Mouse (Mus musculus): Measurements from ENCODE around the gene Gm43517. TPM values are rescaled to one million over a fixed set of nuclear protein-coding genes. Genes with fewer than 3 reads are reported as not detected.

The Gm43517 gene
- polyA plus RNA-seq, 1 experiment from 2014 or later, result not detected

DNA sequence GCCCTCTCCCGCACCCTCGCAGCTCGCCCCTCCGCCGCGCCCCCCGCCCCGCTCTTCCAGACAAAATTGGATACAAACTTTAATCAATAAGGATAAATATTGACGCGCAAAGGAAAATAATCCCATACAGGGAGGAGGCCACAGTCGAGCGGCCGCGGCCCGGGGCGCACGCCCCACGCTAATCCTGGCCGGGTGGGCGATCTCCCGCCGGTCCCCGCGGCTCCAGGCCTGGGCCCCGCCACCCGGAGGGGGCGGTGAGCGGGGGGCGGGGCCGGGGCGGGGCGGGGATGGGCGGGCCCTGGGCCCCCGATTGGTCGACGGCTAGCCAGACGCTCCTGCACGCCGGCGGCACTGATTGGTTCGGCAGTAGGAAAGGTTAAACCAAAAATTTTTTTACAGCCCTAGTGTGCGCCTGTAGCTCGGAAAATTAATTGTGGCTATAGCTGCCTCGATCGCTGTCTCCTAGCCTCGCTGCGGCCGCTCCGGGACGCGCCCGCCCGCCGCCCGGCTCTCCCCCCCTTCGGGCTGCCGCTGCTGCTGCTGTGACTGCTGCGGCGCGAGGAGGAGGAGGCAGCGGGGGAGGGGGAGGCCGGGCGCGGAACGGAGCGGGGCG lies 1.3 kb upstream of the Gm43517 start:
- Histone ChIP-seq H3K27ac (ENCODE audit: low read depth) (no peak overlapping the region), H3K27me3 (replicated peaks; ENCODE audit: control insufficient read depth, insufficient read depth, low read length) (peaks cover 90% of the 10 kb centered on the region), H3K36me3 (ENCODE audit: control insufficient read depth, insufficient read depth, low read length) (no peaks in the 10 kb centered on the region), H3K4me2 (ENCODE audit: low read length) (peak overlapping the region; percentile 46), H3K9ac (ENCODE audit: low read length) (no peak overlapping the region), H3K4me1 (replicated peaks; ENCODE audit: control insufficient read depth, insufficient read depth, low read length) (no peaks in the 10 kb centered on the region; the same call in 1 of the 2 replicates), H3K4me3 (ENCODE audit: low read depth, low read length) (peak overlapping the region; percentile 30), H3K9me3 (ENCODE audit: control insufficient read depth, low read length) (no peaks in the 10 kb centered on the region)
- ATAC-seq (replicated peaks; ENCODE audit: low FRiP score, low TSS enrichment, low read depth) (peak; percentile 70), DNase-seq (ENCODE audit: low spot score) (peak; percentile 63)
- under 1% methylated on average over 45 of the region's 67 CpGs for WGBS

DNA sequence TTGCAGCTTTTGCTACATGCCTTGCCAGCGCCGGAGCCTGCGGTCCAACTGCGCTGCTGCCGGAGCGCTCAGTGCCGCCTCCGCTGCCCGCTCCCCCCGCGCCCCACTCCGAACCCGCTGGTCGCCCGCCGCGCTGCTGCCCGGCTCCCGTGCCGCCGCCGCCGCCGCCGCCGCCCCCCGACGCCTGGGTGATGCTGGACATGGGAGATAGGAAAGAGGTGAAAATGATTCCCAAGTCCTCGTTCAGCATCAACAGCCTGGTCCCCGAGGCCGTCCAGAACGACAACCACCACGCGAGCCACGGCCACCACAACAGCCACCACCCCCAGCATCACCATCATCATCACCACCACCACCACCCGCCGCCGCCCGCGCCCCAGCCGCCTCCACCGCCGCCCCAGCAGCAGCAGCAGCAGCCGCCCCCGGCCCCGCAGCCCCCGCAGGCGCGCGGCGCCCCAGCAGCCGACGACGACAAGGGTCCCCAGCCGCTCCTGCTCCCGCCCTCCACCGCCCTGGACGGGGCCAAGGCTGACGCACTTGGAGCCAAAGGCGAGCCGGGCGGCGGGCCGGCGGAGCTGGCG lies 589 bp upstream of the Gm43517 start:
- Histone ChIP-seq H3K4me3 (ENCODE audit: low read depth, low read length) (no peak overlapping the region; the same call in 1 of the 2 replicates), H3K9ac (ENCODE audit: low read length) (no peak overlapping the region), H3K4me2 (ENCODE audit: low read length) (peak overlapping the region; percentile 46; the same call in 1 of the 2 replicates), H3K4me1 (replicated peaks; ENCODE audit: control insufficient read depth, insufficient read depth, low read length) (no peaks in the 10 kb centered on the region; the same call in 1 of the 2 replicates), H3K36me3 (ENCODE audit: control insufficient read depth, insufficient read depth, low read length) (no peaks in the 10 kb centered on the region), H3K27me3 (replicated peaks; ENCODE audit: control insufficient read depth, insufficient read depth, low read length) (peaks cover 89% of the 10 kb centered on the region), H3K27ac (ENCODE audit: low read depth) (no peak overlapping the region), H3K9me3 (ENCODE audit: control insufficient read depth, low read length) (no peaks in the 10 kb centered on the region)
- WGBS, result 1% methylated on average over 61 of the region's 66 CpGs
- peak; percentile 58 for DNase-seq (ENCODE audit: low spot score)
- ATAC-seq (replicated peaks; ENCODE audit: low FRiP score, low TSS enrichment, low read depth), result no peak

DNA sequence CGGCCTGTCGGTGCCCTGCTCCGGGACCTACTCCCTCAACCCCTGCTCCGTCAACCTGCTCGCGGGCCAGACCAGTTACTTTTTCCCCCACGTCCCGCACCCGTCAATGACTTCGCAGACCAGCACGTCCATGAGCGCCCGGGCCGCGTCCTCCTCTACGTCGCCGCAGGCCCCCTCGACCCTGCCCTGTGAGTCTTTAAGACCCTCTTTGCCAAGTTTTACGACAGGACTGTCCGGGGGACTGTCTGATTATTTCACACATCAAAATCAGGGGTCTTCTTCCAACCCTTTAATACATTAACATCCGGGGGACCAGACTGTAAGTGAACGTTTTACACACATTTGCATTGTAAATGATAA lies 637 bp downstream of the Gm43517 start:
- H3K9ac ChIP-seq (ENCODE audit: low read length), result no peak overlapping the region
- ATAC-seq (replicated peaks; ENCODE audit: low FRiP score, low TSS enrichment, low read depth) (0 out of 2 replicates have a peak, but pooled peaks have one; percentile 3), DNase-seq (ENCODE audit: low spot score) (no peak)
- H3K4me3 ChIP-seq (ENCODE audit: low read depth, low read length), result no peak overlapping the region
- no peak overlapping the region for H3K4me2 ChIP-seq (ENCODE audit: low read length)
- H3K36me3 ChIP-seq (ENCODE audit: control insufficient read depth, insufficient read depth, low read length), result no peaks in the 10 kb centered on the region
- no peaks in the 10 kb centered on the region for H3K9me3 ChIP-seq (ENCODE audit: control insufficient read depth, low read length)
- H3K27ac ChIP-seq (ENCODE audit: low read depth), result no peak overlapping the region
- H3K27me3 ChIP-seq (replicated peaks; ENCODE audit: control insufficient read depth, insufficient read depth, low read length), result peaks cover 89% of the 10 kb centered on the region
- 2% methylated on average over 23 of the region's 23 CpGs for WGBS
- no peaks in the 10 kb centered on the region; the same call in 1 of the 2 replicates for H3K4me1 ChIP-seq (replicated peaks; ENCODE audit: control insufficient read depth, insufficient read depth, low read length)

DNA sequence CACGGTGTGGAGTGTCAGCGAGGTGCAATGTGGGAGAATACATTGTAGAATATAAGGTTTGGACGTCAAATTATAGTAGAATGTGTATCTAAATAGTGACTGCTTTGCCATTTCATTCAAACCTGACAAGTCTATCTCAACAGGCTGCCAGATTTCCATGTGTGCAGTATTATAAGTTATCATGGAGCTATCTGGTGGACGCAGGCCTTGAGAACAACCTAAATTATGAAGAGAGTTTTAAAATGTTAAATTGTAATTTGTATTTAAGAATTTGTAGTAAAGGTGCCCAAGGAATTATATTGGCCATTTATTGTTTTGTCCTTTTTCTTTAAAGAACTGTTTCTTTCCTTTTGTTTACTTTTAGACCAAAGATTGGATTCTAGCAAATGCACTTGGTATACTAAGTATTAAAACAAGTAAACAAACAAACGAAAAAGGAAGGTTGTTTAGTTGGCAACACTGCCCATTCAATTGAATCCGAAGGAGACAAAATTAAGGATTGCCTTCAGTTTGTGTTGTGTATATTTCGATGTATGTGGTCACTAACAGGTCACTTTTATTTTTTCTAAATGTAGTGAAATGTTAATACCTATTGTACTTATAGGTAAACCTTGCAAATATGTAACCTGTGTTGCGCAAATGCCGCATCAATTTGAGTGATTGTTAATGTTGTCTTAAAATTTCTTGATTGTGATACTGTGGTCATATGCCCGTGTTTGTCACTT lies 1.3 kb downstream of the Gm43517 start:
- no peak for ATAC-seq (replicated peaks; ENCODE audit: low FRiP score, low TSS enrichment, low read depth)

DNA sequence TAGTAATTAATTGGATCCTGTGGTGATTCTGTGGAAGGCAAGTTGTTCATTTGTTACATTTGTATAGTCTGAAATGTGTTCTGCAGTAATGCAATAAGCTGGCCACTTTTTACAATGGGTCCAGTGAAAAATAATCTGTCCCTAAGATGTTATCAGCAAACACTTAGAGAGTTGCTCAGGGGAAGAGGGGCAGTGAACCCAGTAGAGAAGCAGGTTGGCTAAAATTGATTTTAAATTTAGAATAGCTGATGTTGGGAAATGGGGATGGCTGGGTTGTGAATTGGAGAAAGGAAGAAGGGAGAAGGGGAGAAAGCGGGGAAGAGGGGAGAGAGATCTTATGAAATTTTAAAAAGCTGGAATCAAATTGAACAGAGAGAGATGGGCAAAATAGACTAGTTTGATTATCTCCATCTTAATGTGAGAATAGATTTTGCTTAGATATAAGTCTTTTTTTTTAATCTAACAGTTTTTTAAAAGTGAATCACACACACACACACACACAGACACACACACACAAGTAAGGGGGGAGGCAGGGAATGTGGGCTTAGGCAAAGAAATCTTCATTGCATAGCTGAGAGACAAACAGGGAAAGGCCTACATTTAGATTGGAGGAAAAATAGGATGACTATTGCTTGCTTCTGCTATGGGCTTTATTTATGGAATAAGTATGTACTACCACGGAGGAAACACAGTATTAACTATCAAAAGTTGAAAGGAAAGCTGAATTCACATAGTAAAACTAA lies 3.1 kb downstream of the Gm43517 start:
- Histone ChIP-seq H3K9ac (ENCODE audit: low read length) (no peak overlapping the region), H3K4me2 (ENCODE audit: low read length) (no peak overlapping the region), H3K27me3 (replicated peaks; ENCODE audit: control insufficient read depth, insufficient read depth, low read length) (peaks cover 89% of the 10 kb centered on the region), H3K27ac (ENCODE audit: low read depth) (no peak overlapping the region), H3K4me3 (ENCODE audit: low read depth, low read length) (no peak overlapping the region), H3K4me1 (replicated peaks; ENCODE audit: control insufficient read depth, insufficient read depth, low read length) (no peaks in the 10 kb centered on the region; the same call in 1 of the 2 replicates), H3K36me3 (ENCODE audit: control insufficient read depth, insufficient read depth, low read length) (no peaks in the 10 kb centered on the region), H3K9me3 (ENCODE audit: control insufficient read depth, low read length) (no peaks in the 10 kb centered on the region)
- no peak for ATAC-seq (replicated peaks; ENCODE audit: low FRiP score, low TSS enrichment, low read depth)
- peak; percentile 50 for DNase-seq (ENCODE audit: low spot score)
- WGBS, result 10% methylated on average over 2 of the region's 2 CpGs

More for the DNA sequence above, 1.3 kb downstream of the Gm43517 start:
- H3K27ac ChIP-seq (ENCODE audit: low read depth), result no peak overlapping the region
- H3K27me3 ChIP-seq (replicated peaks; ENCODE audit: control insufficient read depth, insufficient read depth, low read length), result peaks cover 89% of the 10 kb centered on the region
- 12% methylated on average over 10 of the region's 10 CpGs for WGBS
- H3K4me1 ChIP-seq (replicated peaks; ENCODE audit: control insufficient read depth, insufficient read depth, low read length), result no peaks in the 10 kb centered on the region; the same call in 1 of the 2 replicates
- DNase-seq (ENCODE audit: low spot score), result peak; percentile 51
- no peak overlapping the region for H3K4me2 ChIP-seq (ENCODE audit: low read length)
- H3K9me3 ChIP-seq (ENCODE audit: control insufficient read depth, low read length), result no peaks in the 10 kb centered on the region
- no peak overlapping the region for H3K4me3 ChIP-seq (ENCODE audit: low read depth, low read length)
- H3K9ac ChIP-seq (ENCODE audit: low read length), result no peak overlapping the region
- H3K36me3 ChIP-seq (ENCODE audit: control insufficient read depth, insufficient read depth, low read length), result no peaks in the 10 kb centered on the region

DNA sequence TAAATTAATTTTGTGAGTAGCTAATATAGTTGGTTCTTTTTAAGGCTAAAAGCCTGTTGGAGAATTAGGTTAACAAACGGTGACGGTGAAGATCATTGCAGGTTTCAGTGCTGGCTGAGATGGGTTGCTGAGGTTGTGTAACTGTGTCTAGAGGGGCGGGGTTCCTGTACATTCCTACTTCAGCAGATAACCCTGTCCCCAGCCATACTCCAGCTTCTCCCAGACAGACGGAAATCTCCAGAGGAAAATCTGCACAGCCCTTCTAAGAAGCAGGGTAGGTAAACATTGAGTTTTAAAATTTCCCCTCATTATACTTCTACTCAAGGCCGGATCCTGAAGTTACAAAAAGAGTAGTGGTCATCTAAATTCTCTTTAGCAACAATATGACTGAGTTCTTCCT lies 4.7 kb downstream of the Gm43517 start:
- Histone ChIP-seq H3K27ac (ENCODE audit: low read depth) (no peak overlapping the region), H3K9ac (ENCODE audit: low read length) (no peak overlapping the region), H3K27me3 (replicated peaks; ENCODE audit: control insufficient read depth, insufficient read depth, low read length) (peaks cover 89% of the 10 kb centered on the region), H3K4me1 (replicated peaks; ENCODE audit: control insufficient read depth, insufficient read depth, low read length) (no peaks in the 10 kb centered on the region), H3K36me3 (ENCODE audit: control insufficient read depth, insufficient read depth, low read length) (no peaks in the 10 kb centered on the region), H3K4me3 (ENCODE audit: low read depth, low read length) (no peak overlapping the region), H3K9me3 (ENCODE audit: control insufficient read depth, low read length) (no peaks in the 10 kb centered on the region), H3K4me2 (ENCODE audit: low read length) (no peak overlapping the region)
- 3% methylated on average over 5 of the region's 5 CpGs for WGBS
- DNase-seq (ENCODE audit: low spot score) (peak; percentile 51), ATAC-seq (replicated peaks; ENCODE audit: low FRiP score, low TSS enrichment, low read depth) (no peak)

DNA sequence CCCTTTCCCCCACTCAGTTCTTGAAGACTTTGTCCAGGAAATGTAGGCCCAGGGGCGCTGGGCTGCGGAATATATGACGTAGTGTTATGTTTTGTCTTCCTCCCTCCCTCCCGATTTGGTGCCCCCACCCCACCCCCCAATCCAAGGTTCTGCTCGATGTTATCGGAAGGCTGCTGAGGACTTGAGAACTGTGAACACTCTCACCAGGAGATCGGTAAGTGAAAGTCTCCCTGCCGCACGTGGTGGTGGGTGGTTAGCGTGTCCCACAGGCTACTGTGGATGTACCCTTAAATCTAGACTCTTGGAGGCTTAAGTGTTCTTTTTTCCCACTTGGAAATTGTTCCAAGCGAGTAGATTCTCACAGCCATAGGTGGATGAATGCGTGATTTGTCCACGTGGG lies 5.3 kb downstream of the Gm43517 start:
- DNase-seq (ENCODE audit: low spot score) (peak; percentile 53), ATAC-seq (replicated peaks; ENCODE audit: low FRiP score, low TSS enrichment, low read depth) (no peak)
- no peak overlapping the region for H3K4me2 ChIP-seq (ENCODE audit: low read length)
- H3K36me3 ChIP-seq (ENCODE audit: control insufficient read depth, insufficient read depth, low read length), result no peaks in the 10 kb centered on the region
- H3K27me3 ChIP-seq (replicated peaks; ENCODE audit: control insufficient read depth, insufficient read depth, low read length), result peaks cover 89% of the 10 kb centered on the region
- no peak overlapping the region for H3K4me3 ChIP-seq (ENCODE audit: low read depth, low read length)
- no peak overlapping the region for H3K9ac ChIP-seq (ENCODE audit: low read length)
- H3K4me1 ChIP-seq (replicated peaks; ENCODE audit: control insufficient read depth, insufficient read depth, low read length), result no peaks in the 10 kb centered on the region
- H3K27ac ChIP-seq (ENCODE audit: low read depth), result no peak overlapping the region
- WGBS, result 2% methylated on average over 13 of the region's 13 CpGs
- H3K9me3 ChIP-seq (ENCODE audit: control insufficient read depth, low read length), result no peaks in the 10 kb centered on the region

DNA sequence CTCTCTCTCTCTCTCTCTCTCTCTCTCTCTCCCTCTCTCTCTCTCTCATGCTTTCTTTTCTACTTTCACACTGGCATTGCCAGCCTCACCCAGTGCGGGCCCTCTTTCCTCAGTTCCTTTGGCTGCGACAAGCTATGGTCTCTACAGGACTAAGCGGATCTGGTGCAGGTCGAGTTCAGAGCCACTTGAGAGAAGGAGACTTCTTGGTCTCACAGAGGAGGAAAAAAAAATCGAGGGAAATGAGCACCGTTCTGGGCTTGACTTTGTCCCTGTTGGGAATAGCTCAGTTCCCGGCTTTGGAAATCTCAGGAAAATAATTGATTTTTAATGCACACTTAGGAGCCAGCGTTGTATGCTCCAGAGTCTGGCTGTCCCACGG lies 5.9 kb downstream of the Gm43517 start:
- Histone ChIP-seq H3K36me3 (ENCODE audit: control insufficient read depth, insufficient read depth, low read length) (no peaks in the 10 kb centered on the region), H3K4me3 (ENCODE audit: low read depth, low read length) (0 out of 2 replicates have a peak overlapping the region, but pooled peaks have one; percentile 6), H3K9ac (ENCODE audit: low read length) (no peak overlapping the region), H3K27me3 (replicated peaks; ENCODE audit: control insufficient read depth, insufficient read depth, low read length) (peaks cover 88% of the 10 kb centered on the region), H3K4me2 (ENCODE audit: low read length) (peak overlapping the region; percentile 26; the same call in 1 of the 2 replicates), H3K27ac (ENCODE audit: low read depth) (no peak overlapping the region), H3K9me3 (ENCODE audit: control insufficient read depth, low read length) (no peaks in the 10 kb centered on the region), H3K4me1 (replicated peaks; ENCODE audit: control insufficient read depth, insufficient read depth, low read length) (no peaks in the 10 kb centered on the region)
- ATAC-seq (replicated peaks; ENCODE audit: low FRiP score, low TSS enrichment, low read depth), result peak; percentile 10; the same call in 1 of the 2 replicates
- 1% methylated on average over 9 of the region's 9 CpGs for WGBS
- no peak for DNase-seq (ENCODE audit: low spot score)

Data from intestine, embryonic 14.5 days (tissue).